Mouse (Mus musculus): Measurements from ENCODE around the gene Arhgap42. TPM values are rescaled to one million over a fixed set of nuclear protein-coding genes. Genes with fewer than 3 reads are reported as not detected.

Gene Arhgap42
- total RNA-seq, 2 experiments from 2014 or later: 4.8 to 5.3 TPM

- intact Hi-C loops (cut with DNase I): no loop called here
- DNase-seq: no peak
Observed at GRCm38 (mm10) chr9:9211411-9212087, 27.4 kb downstream of the Arhgap42 start.

- DNase-seq: no peak
- intact Hi-C loops (cut with DNase I): no loop called here
Observed at GRCm38 (mm10) chr9:9210464-9210863, 28.4 kb downstream of the Arhgap42 start.

- intact Hi-C loops (cut with DNase I): no loop called here
- DNase-seq: no peak
Observed at GRCm38 (mm10) chr9:9208205-9208604, 30.7 kb downstream of the Arhgap42 start.

GRCm38 (mm10) chr9:9207251-9207650 is 31.6 kb downstream of the Arhgap42 start:
- no peak for DNase-seq
- intact Hi-C loops (cut with DNase I): no loop called here

GRCm38 (mm10) chr9:9200827-9201388 is 38.0 kb downstream of the Arhgap42 start:
- no peak for DNase-seq
- intact Hi-C loops (cut with DNase I): no loop called here

GRCm38 (mm10) chr9:9199170-9199841 is 39.6 kb downstream of the Arhgap42 start:
- intact Hi-C loops (cut with DNase I): no loop called here
- DNase-seq: no peak

GRCm38 (mm10) chr9:9198645-9199044 is 40.3 kb downstream of the Arhgap42 start:
- intact Hi-C loops (cut with DNase I): no loop called here
- DNase-seq: no peak

- no peak for DNase-seq
- intact Hi-C loops (cut with DNase I): no loop called here
Observed at GRCm38 (mm10) chr9:9196046-9196445, 42.9 kb downstream of the Arhgap42 start.

- no peak for DNase-seq
- intact Hi-C loops (cut with DNase I): no loop called here
Observed at GRCm38 (mm10) chr9:9194496-9194895, 44.4 kb downstream of the Arhgap42 start.

- DNase-seq: no peak
- intact Hi-C loops (cut with DNase I): no loop called here
Observed at GRCm38 (mm10) chr9:9192716-9193115, 46.2 kb downstream of the Arhgap42 start.

- intact Hi-C loops (cut with DNase I): no loop called here
- DNase-seq: no peak
Observed at GRCm38 (mm10) chr9:9190835-9191234, 48.1 kb downstream of the Arhgap42 start.

- intact Hi-C loops (cut with DNase I): no loop called here
- no peak for DNase-seq
Observed at GRCm38 (mm10) chr9:9188167-9188566, 50.7 kb downstream of the Arhgap42 start.

- no peak for DNase-seq
- intact Hi-C loops (cut with DNase I): no loop called here
Observed at GRCm38 (mm10) chr9:9177745-9178144, 61.2 kb downstream of the Arhgap42 start.

GRCm38 (mm10) chr9:9174924-9175323 is 64.0 kb downstream of the Arhgap42 start:
- intact Hi-C loops (cut with DNase I): no loop called here

GRCm38 (mm10) chr9:9174206-9174605 is 64.7 kb downstream of the Arhgap42 start:
- intact Hi-C loops (cut with DNase I): no loop called here
- DNase-seq: no peak

More at GRCm38 (mm10) chr9:9174924-9175323, 64.0 kb downstream of the Arhgap42 start:
- DNase-seq: no peak

- no peak for DNase-seq
- intact Hi-C loops (cut with DNase I): no loop called here
Observed at GRCm38 (mm10) chr9:9173091-9173490, 65.8 kb downstream of the Arhgap42 start.

GRCm38 (mm10) chr9:9171146-9171816 is 67.6 kb downstream of the Arhgap42 start:
- DNase-seq: no peak
- intact Hi-C loops (cut with DNase I): no loop called here

GRCm38 (mm10) chr9:9165641-9166063 is 73.2 kb downstream of the Arhgap42 start:
- intact Hi-C loops (cut with DNase I): no loop called here
- DNase-seq: peak; percentile 25 to 28

- DNase-seq: no peak
- intact Hi-C loops (cut with DNase I): no loop called here
Observed at GRCm38 (mm10) chr9:9160736-9161135, 78.2 kb downstream of the Arhgap42 start.

GRCm38 (mm10) chr9:9158241-9158640 is 80.7 kb downstream of the Arhgap42 start:
- DNase-seq: no peak
- intact Hi-C loops (cut with DNase I): no loop called here

GRCm38 (mm10) chr9:9157425-9157824 is 81.5 kb downstream of the Arhgap42 start:
- no peak for DNase-seq
- intact Hi-C loops (cut with DNase I): no loop called here
